Mouse (Mus musculus) C2C12 (cell line): ENCODE results near the gene H1foo. TPM values are rescaled to one million over a fixed set of nuclear protein-coding genes. Genes with fewer than 3 reads are reported as not detected.

Experiments
- H3K27me3 ChIP-seq: one replicate; pipeline ENCODE4 v1.6.1; 2011; ENCODE audit not compliant: control insufficient read depth, insufficient read depth, insufficient read length
- H3K36me3 ChIP-seq: one replicate; pipeline ENCODE4 v1.6.1; 2011; ENCODE audit not compliant: control insufficient read depth, insufficient read depth
- H3K4me3 ChIP-seq: one replicate; pipeline ENCODE4 v1.5.1; 2011; ENCODE audit warnings: mild to moderate bottlenecking, control low read depth; ENCODE audit not compliant: poor library complexity, insufficient read depth, severe bottlenecking
- H3K79me2 ChIP-seq: one replicate; pipeline ENCODE4 v1.6.1; 2011; ENCODE audit not compliant: control insufficient read depth, insufficient read depth
- H3K79me3 ChIP-seq: one replicate; pipeline ENCODE4 v1.6.1; 2011; ENCODE audit warnings: low read depth, control low read depth
- H3ac ChIP-seq: one replicate; pipeline ENCODE3; 2011; ENCODE audit warnings: low read depth; ENCODE audit not compliant: control insufficient read depth, insufficient read length
- CEBPB ChIP-seq: IDR thresholded peaks from one replicate; pipeline ENCODE4 v1.6.1; 2011; ENCODE audit warnings: low read depth, mild to moderate bottlenecking, control low read depth, moderate library complexity
- CTCF ChIP-seq: IDR thresholded peaks from one replicate; pipeline ENCODE4 v1.5.1; 2011; ENCODE audit not compliant: control insufficient read depth, insufficient read depth, insufficient read length
- FOSL1 ChIP-seq: IDR thresholded peaks from one replicate; pipeline ENCODE4 v1.8.0; 2011; ENCODE audit warnings: mild to moderate bottlenecking, low read length; ENCODE audit not compliant: poor library complexity, insufficient read depth, severe bottlenecking
- MAX ChIP-seq: IDR thresholded peaks from one replicate; pipeline ENCODE4 v1.6.1; 2011; ENCODE audit warnings: mild to moderate bottlenecking, control low read depth
- MYOD1 ChIP-seq: IDR thresholded peaks from one replicate; pipeline ENCODE4 v1.6.1; 2011; ENCODE audit warnings: low read depth; ENCODE audit not compliant: control insufficient read depth, insufficient read length
- MYOG ChIP-seq: IDR thresholded peaks from one replicate; pipeline ENCODE4 v1.6.1; 2011; ENCODE audit not compliant: control insufficient read depth, insufficient read length; ENCODE audit errors: extremely low read depth
- USF1 ChIP-seq: IDR thresholded peaks from one replicate; pipeline ENCODE4 v1.6.1; 2011; ENCODE audit warnings: low read depth, mild to moderate bottlenecking, control low read depth, moderate library complexity
- polyA plus RNA-seq: library from polyadenylated mRNA; unstranded; fragments of >200 nt; fragmentation: generic; extraction: Trizol; gene quantifications from one replicate; pipeline ENCODE4 v1.2.1, GENCODE M21; 2012; ENCODE audit warnings: missing spikeins

H1foo gene
- polyA plus RNA-seq, 1 experiment, result not detected

DNA sequence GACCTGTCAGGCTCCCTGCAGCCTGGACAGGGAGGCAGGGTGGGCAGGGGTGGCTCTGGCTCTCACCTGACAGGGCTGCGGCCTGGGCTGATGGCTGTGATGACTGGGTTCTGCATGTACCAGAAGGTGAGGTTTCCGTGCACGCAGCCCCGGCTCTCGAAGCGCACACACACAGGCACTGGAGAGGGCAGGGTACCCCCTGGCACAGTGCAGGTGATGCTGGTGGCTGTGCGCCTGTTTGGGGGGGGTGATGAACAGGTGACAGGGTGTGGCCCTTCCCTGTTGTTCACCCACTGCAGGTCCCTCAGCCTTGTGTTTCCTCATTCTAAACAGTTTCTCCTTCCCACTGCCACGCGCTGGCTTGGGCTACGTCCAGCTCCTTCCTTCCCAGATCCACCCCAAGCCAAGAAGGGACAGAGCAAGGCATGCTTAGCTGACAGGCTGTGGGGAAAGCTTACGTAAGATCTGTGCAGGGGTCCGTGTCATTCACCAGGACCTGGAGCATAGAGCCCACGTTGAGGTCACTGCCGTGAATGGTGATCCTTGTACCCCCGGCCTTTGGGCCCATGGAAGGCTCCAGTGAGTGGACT lies 22.6 kb downstream of the H1foo start:
- Histone ChIP-seq H3K27me3 (no peaks in the 10 kb centered on the region), H3K4me3 (no peak overlapping the region), H3ac (no peak overlapping the region), H3K79me3 (no peaks in the 10 kb centered on the region), H3K79me2 (no peaks in the 10 kb centered on the region), H3K36me3 (peaks cover 3% of the 10 kb centered on the region)
- TF ChIP-seq MYOD1 (no peak), CTCF (no peak), MYOG (no peak), USF1 (no peak), FOSL1 (no peak), CEBPB (no peak), MAX (no peak)

DNA sequence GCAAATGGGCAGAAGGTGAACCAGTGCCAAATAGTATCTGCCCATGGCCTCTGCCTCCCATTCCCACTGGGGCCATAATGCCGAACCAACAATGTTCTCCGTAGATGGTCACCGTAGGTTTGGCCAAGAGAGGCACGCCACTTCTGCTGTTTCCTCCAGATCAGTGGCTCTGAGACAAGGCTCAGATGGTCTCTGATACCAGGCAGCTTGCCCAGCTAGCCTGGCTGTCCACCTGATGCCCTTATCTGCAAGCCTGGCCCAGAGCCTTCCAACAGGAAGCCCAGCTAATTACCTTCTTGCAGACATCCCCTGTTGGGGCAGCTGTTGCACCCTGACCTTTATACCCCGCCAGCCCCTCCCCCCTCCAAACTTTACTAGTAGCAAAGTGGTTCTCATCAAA lies 23.3 kb downstream of the H1foo start:
- no peak overlapping the region for H3ac ChIP-seq
- no peaks in the 10 kb centered on the region for H3K27me3 ChIP-seq
- no peak for TF ChIP-seq MYOG
- TF ChIP-seq CEBPB, result no peak
- no peak for TF ChIP-seq MAX
- peaks cover 3% of the 10 kb centered on the region for H3K36me3 ChIP-seq
- no peaks in the 10 kb centered on the region for H3K79me3 ChIP-seq
- no peak overlapping the region for H3K4me3 ChIP-seq
- H3K79me2 ChIP-seq, result no peaks in the 10 kb centered on the region

DNA sequence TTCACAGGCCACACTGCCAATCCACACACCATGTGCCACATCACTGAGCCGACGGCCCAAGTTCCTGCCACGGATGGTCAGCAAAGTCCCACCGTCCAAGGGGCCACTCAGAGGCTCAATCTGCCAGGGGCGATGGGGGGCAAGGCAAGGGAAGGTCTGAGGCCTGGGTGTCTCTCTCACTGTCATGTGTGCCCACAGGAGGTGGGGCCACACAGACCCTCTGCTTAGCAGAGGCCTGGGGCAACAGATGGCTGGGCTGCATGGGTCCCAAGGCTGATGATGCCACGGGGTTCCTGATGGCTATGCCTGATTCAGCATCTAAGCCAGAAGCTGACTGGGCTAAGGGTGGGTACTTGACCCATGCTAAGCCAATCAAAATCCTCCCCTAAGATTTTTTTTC lies 24.0 kb downstream of the H1foo start:
- no peaks in the 10 kb centered on the region for H3K79me3 ChIP-seq
- no peaks in the 10 kb centered on the region for H3K27me3 ChIP-seq
- TF ChIP-seq FOSL1 (no peak), USF1 (no peak), MAX (no peak), CEBPB (no peak), MYOG (no peak), MYOD1 (no peak), CTCF (no peak)
- peaks cover 3% of the 10 kb centered on the region for H3K36me3 ChIP-seq
- H3K4me3 ChIP-seq, result no peak overlapping the region
- no peak overlapping the region for H3ac ChIP-seq
- H3K79me2 ChIP-seq, result no peaks in the 10 kb centered on the region

DNA sequence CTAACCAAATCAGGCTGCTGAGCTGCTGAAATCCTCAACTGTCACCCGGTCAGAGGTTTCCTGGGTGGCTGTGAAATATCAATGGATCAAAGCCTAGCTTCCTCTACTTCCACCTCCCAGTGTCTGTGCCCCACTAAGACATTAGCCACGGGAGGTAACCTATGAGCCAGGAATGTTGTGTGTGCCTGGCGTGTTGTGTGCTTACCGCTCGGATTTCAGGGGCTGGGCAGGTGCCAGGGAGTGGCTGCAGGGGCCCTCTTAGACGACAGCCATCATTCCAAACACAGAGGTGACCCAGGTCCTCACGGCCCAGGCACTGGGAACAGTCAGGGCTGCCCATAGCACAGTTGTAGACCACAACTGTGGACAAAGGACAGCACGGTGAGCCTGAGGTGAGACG lies 24.4 kb downstream of the H1foo start:
- Histone ChIP-seq H3ac (no peak overlapping the region), H3K79me2 (no peaks in the 10 kb centered on the region), H3K36me3 (peaks cover 3% of the 10 kb centered on the region), H3K4me3 (no peak overlapping the region), H3K79me3 (no peaks in the 10 kb centered on the region), H3K27me3 (no peaks in the 10 kb centered on the region)
- no peak for TF ChIP-seq CEBPB
- no peak for TF ChIP-seq FOSL1
- TF ChIP-seq MYOD1, result no peak

DNA sequence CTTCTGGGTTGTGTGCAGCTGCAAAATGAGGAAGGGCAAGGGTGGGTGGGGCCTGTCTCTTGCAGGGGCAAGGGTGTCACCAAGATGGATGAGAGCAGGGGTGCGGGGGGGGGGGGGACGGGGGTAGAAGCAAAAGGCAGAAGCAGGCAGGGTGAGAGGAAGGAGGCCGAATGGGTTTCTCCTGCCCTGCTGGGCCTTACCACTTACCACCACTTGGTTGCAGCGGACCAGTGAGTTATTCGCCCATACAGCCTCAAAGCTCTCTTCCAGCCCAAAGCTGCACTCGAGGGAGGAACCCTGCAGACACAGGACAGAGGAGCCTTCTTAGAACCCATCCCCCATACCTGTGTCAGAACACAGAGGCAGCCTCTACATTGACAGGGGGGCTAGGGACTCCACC lies 25.2 kb downstream of the H1foo start:
- no peak for TF ChIP-seq CTCF
- no peak for TF ChIP-seq MAX
- no peak for TF ChIP-seq MYOG
- TF ChIP-seq FOSL1, result no peak
- TF ChIP-seq CEBPB, result no peak
- no peak for TF ChIP-seq MYOD1
- TF ChIP-seq USF1, result no peak
- peaks cover 3% of the 10 kb centered on the region for H3K36me3 ChIP-seq
- no peaks in the 10 kb centered on the region for H3K79me2 ChIP-seq
- no peaks in the 10 kb centered on the region for H3K79me3 ChIP-seq
- no peaks in the 10 kb centered on the region for H3K27me3 ChIP-seq
- H3K4me3 ChIP-seq, result no peak overlapping the region
- H3ac ChIP-seq, result no peak overlapping the region

DNA sequence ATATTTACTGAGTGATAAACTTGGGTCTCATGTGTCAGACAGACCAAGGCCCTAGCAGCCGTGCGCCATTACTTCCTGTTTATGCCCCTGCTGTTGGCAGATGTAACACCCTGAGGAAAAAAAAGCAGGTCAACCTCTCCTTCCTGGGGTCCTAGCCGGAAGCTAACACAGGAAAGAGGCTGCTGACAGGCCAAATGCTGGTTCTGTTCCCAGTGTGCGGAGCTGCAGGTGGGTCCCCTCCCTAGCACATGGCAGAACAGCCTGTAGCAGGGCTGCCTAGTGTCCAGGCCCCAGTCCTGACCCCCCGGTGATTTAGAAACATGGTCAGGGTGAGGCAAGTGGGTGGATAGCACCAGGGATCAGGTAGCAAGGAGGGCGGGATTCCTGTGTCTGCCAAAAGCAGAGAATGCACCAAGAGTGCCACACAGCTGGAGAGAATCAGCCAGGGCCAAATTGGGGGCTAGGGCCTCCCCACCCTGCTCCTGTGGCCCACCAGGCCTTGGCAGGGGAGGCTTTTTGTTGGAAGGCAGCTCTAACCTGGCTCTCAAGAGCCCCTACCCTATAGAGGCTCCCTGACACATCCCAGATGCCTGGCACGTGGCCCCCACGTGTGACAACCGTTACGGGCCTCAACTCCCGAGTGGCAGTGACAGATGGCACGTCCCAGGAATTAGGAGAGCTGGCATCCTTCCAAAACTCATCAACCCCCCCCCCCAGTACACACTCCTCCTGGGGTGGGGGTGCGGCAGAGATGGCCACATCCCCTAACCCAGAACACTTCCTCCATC lies 26.7 kb downstream of the H1foo start:
- no peaks in the 10 kb centered on the region for H3K27me3 ChIP-seq
- peaks cover 4% of the 10 kb centered on the region for H3K36me3 ChIP-seq
- H3K79me2 ChIP-seq, result no peaks in the 10 kb centered on the region
- H3K79me3 ChIP-seq, result no peaks in the 10 kb centered on the region
- no peak overlapping the region for H3K4me3 ChIP-seq
- H3ac ChIP-seq, result no peak overlapping the region
- TF ChIP-seq CEBPB (no peak), MYOG (no peak), MYOD1 (no peak), CTCF (no peak), USF1 (no peak)
